Mouse (Mus musculus): ENCODE results near the gene 9630041A04Rik.

DNA sequence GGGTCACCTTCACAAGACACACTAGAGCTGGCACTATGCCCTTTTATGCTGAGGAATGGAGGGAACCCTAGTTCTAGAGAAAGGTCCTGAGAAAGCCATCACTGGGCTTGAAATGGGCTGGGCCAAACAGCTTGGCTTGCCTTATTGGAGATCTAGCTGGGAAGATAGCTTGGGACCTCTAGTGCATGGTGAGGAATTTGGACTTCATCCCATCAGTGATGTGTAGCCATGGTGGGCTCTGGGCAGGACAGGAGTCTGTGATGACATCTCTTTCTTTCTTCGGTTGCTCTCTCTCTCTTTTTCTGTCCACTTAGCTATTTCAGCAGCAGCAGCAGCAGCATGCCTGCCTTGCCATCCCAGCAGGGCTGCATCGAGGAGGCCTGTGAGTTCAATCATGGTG lies 53.4 kb downstream of the 9630041A04Rik start:
- no peak for TF ChIP-seq POLR2A (IDR thresholded peaks at IDR 0.05; ENCODE audit: control insufficient read depth, low read depth, low read length)
- TF ChIP-seq CTCF (IDR thresholded peaks at IDR 0.05; ENCODE audit: control insufficient read depth, insufficient read depth, insufficient replicate concordance, low read depth, low read length), result no peak
